Mouse (Mus musculus) lung, adult 2 months (tissue): ENCODE measurements around the gene Igflr1.

ENCODE experiments used
- CTCF ChIP-seq: fragments of 200-500 bp; IDR thresholded peaks from 2 replicates; pipeline ENCODE4 v1.5.1; 2011; ENCODE audit warnings: mild to moderate bottlenecking, low read length, control low read depth; ENCODE audit not compliant: insufficient read depth
- POLR2A ChIP-seq: fragments of 200-500 bp; IDR thresholded peaks from 2 replicates; pipeline ENCODE4 v1.6.1; 2011; ENCODE audit warnings: low read depth, mild to moderate bottlenecking, control low read depth, low read length, borderline replicate concordance; ENCODE audit errors: extremely low read depth

GRCm38 (mm10) chr7:30615049-30615760 lies 50.0 kb downstream of the Igflr1 start:
- TF ChIP-seq POLR2A (no peak), CTCF (no peak)
